Mouse (Mus musculus) liver, embryonic 14.5 days (tissue): Measurements from ENCODE around the gene Plin5.

ENCODE experiments used
- CTCF ChIP-seq: IDR thresholded peaks from 2 replicates; pipeline ENCODE4 v1.5.1; 2016; ENCODE audit warnings: antibody characterized with exemption, low read depth, control low read depth
- EP300 ChIP-seq: IDR thresholded peaks from 2 replicates; pipeline ENCODE4 v1.6.1; 2016; ENCODE audit warnings: antibody characterized with exemption, low read depth

- TF ChIP-seq CTCF (no peak), EP300 (no peak)
Measured at GRCm38 (mm10) chr17:56123161-56123560, 5.8 kb upstream of the Plin5 start.
